Mouse (Mus musculus): ENCODE measurements at regions not wholly inside any gene's neighbourhood (a gene's known extent, or its start where the extent isn't known, plus 50 kb on each side); places are given as distances from the start of the nearest gene placed in this dataset.

GRCm38 (mm10) chr7:124610437-124610836, 627.8 kb downstream of the Hs3st4 start:
- H3K4me3 ChIP-seq (replicated peaks; ENCODE audit: low read length), result no peak overlapping the region
- H3K9me3 ChIP-seq (ENCODE audit: low read length), result peaks cover 18% of the 10 kb centered on the region
- no peaks in the 10 kb centered on the region for H3K36me3 ChIP-seq (ENCODE audit: insufficient read depth, low read length)
- TF ChIP-seq NANOG (IDR thresholded peaks at IDR 0.05; ENCODE audit: borderline replicate concordance, low read length), result no peak
- TF ChIP-seq POU5F1 (IDR thresholded peaks at IDR 0.05; ENCODE audit: borderline replicate concordance, low read length), result no peak
- TF ChIP-seq CTCF (conservative IDR thresholded peaks at IDR 0.05; ENCODE audit: low read length), result no peak
- H3K27me3 ChIP-seq (ENCODE audit: insufficient read depth, low read length), result no peaks in the 10 kb centered on the region
- peaks cover 21% of the 10 kb centered on the region for H3K4me1 ChIP-seq (replicated peaks; ENCODE audit: low read depth, low read length)

GRCm38 (mm10) chr7:124647131-124647530, 664.5 kb downstream of the Hs3st4 start:
- H3K36me3 ChIP-seq (ENCODE audit: insufficient read depth, low read length), result no peaks in the 10 kb centered on the region
- H3K4me3 ChIP-seq (replicated peaks; ENCODE audit: low read length), result no peak overlapping the region
- TF ChIP-seq POU5F1 (IDR thresholded peaks at IDR 0.05; ENCODE audit: borderline replicate concordance, low read length), result no peak
- TF ChIP-seq NANOG (IDR thresholded peaks at IDR 0.05; ENCODE audit: borderline replicate concordance, low read length), result no peak
- no peak for TF ChIP-seq CTCF (conservative IDR thresholded peaks at IDR 0.05; ENCODE audit: low read length)
- H3K9me3 ChIP-seq (ENCODE audit: low read length), result no peaks in the 10 kb centered on the region
- peaks cover 5% of the 10 kb centered on the region; the same call in 1 of the 2 replicates for H3K4me1 ChIP-seq (replicated peaks; ENCODE audit: low read depth, low read length)
- H3K27me3 ChIP-seq (ENCODE audit: insufficient read depth, low read length), result no peaks in the 10 kb centered on the region

- Histone ChIP-seq H3K36me3 (ENCODE audit: insufficient read depth, low read length) (no peaks in the 10 kb centered on the region), H3K4me1 (replicated peaks; ENCODE audit: low read depth, low read length) (no peaks in the 10 kb centered on the region)
- TF ChIP-seq NANOG (IDR thresholded peaks at IDR 0.05; ENCODE audit: borderline replicate concordance, low read length) (no peak), CTCF (conservative IDR thresholded peaks at IDR 0.05; ENCODE audit: low read length) (no peak), POU5F1 (IDR thresholded peaks at IDR 0.05; ENCODE audit: borderline replicate concordance, low read length) (no peak)
Observed at GRCm38 (mm10) chr7:124667180-124667968, 684.7 kb downstream of the Hs3st4 start.

GRCm38 (mm10) chr7:124668058-124668457, 685.4 kb downstream of the Hs3st4 start:
- no peaks in the 10 kb centered on the region for H3K4me1 ChIP-seq (replicated peaks; ENCODE audit: low read depth, low read length)
- no peak for TF ChIP-seq CTCF (conservative IDR thresholded peaks at IDR 0.05; ENCODE audit: low read length)
- no peak for TF ChIP-seq NANOG (IDR thresholded peaks at IDR 0.05; ENCODE audit: borderline replicate concordance, low read length)
- no peak for TF ChIP-seq POU5F1 (IDR thresholded peaks at IDR 0.05; ENCODE audit: borderline replicate concordance, low read length)
- no peaks in the 10 kb centered on the region for H3K9me3 ChIP-seq (ENCODE audit: low read length)
- H3K36me3 ChIP-seq (ENCODE audit: insufficient read depth, low read length), result no peaks in the 10 kb centered on the region
- 0 out of 2 replicates have a peak, but pooled peaks cover 5% of the 10 kb centered on the region for H3K27me3 ChIP-seq (ENCODE audit: insufficient read depth, low read length)
- H3K4me3 ChIP-seq (replicated peaks; ENCODE audit: low read length), result no peak overlapping the region

More at GRCm38 (mm10) chr7:124667180-124667968, 684.7 kb downstream of the Hs3st4 start:
- H3K27me3 ChIP-seq (ENCODE audit: insufficient read depth, low read length), result 0 out of 2 replicates have a peak, but pooled peaks cover 5% of the 10 kb centered on the region
- no peak overlapping the region for H3K4me3 ChIP-seq (replicated peaks; ENCODE audit: low read length)
- H3K9me3 ChIP-seq (ENCODE audit: low read length), result no peaks in the 10 kb centered on the region

GRCm38 (mm10) chr7:124670477-124670876, 687.8 kb downstream of the Hs3st4 start:
- H3K36me3 ChIP-seq (ENCODE audit: insufficient read depth, low read length), result no peaks in the 10 kb centered on the region
- H3K9me3 ChIP-seq (ENCODE audit: low read length), result no peaks in the 10 kb centered on the region
- no peaks in the 10 kb centered on the region for H3K4me1 ChIP-seq (replicated peaks; ENCODE audit: low read depth, low read length)
- no peak overlapping the region for H3K4me3 ChIP-seq (replicated peaks; ENCODE audit: low read length)
- TF ChIP-seq NANOG (IDR thresholded peaks at IDR 0.05; ENCODE audit: borderline replicate concordance, low read length), result no peak
- TF ChIP-seq CTCF (conservative IDR thresholded peaks at IDR 0.05; ENCODE audit: low read length), result no peak
- TF ChIP-seq POU5F1 (IDR thresholded peaks at IDR 0.05; ENCODE audit: borderline replicate concordance, low read length), result no peak
- 0 out of 2 replicates have a peak, but pooled peaks cover 5% of the 10 kb centered on the region for H3K27me3 ChIP-seq (ENCODE audit: insufficient read depth, low read length)

GRCm38 (mm10) chr7:124671117-124671516, 688.4 kb downstream of the Hs3st4 start:
- H3K4me3 ChIP-seq (replicated peaks; ENCODE audit: low read length), result no peak overlapping the region
- 0 out of 2 replicates have a peak, but pooled peaks cover 5% of the 10 kb centered on the region for H3K27me3 ChIP-seq (ENCODE audit: insufficient read depth, low read length)
- no peak for TF ChIP-seq POU5F1 (IDR thresholded peaks at IDR 0.05; ENCODE audit: borderline replicate concordance, low read length)
- no peak for TF ChIP-seq NANOG (IDR thresholded peaks at IDR 0.05; ENCODE audit: borderline replicate concordance, low read length)
- no peak for TF ChIP-seq CTCF (conservative IDR thresholded peaks at IDR 0.05; ENCODE audit: low read length)
- no peaks in the 10 kb centered on the region for H3K4me1 ChIP-seq (replicated peaks; ENCODE audit: low read depth, low read length)
- H3K9me3 ChIP-seq (ENCODE audit: low read length), result no peaks in the 10 kb centered on the region
- no peaks in the 10 kb centered on the region for H3K36me3 ChIP-seq (ENCODE audit: insufficient read depth, low read length)

GRCm38 (mm10) chr7:124676854-124677515, 694.3 kb downstream of the Hs3st4 start:
- Histone ChIP-seq H3K36me3 (ENCODE audit: insufficient read depth, low read length) (no peaks in the 10 kb centered on the region), H3K4me1 (replicated peaks; ENCODE audit: low read depth, low read length) (no peaks in the 10 kb centered on the region), H3K4me3 (replicated peaks; ENCODE audit: low read length) (no peak overlapping the region), H3K27me3 (ENCODE audit: insufficient read depth, low read length) (no peaks in the 10 kb centered on the region), H3K9me3 (ENCODE audit: low read length) (no peaks in the 10 kb centered on the region)
- TF ChIP-seq NANOG (IDR thresholded peaks at IDR 0.05; ENCODE audit: borderline replicate concordance, low read length) (no peak), POU5F1 (IDR thresholded peaks at IDR 0.05; ENCODE audit: borderline replicate concordance, low read length) (no peak), CTCF (conservative IDR thresholded peaks at IDR 0.05; ENCODE audit: low read length) (no peak)

- no peak for TF ChIP-seq POU5F1 (IDR thresholded peaks at IDR 0.05; ENCODE audit: borderline replicate concordance, low read length)
- TF ChIP-seq NANOG (IDR thresholded peaks at IDR 0.05; ENCODE audit: borderline replicate concordance, low read length), result no peak
- no peak for TF ChIP-seq CTCF (conservative IDR thresholded peaks at IDR 0.05; ENCODE audit: low read length)
- Histone ChIP-seq H3K4me3 (replicated peaks; ENCODE audit: low read length) (no peak overlapping the region), H3K9me3 (ENCODE audit: low read length) (no peaks in the 10 kb centered on the region), H3K36me3 (ENCODE audit: insufficient read depth, low read length) (no peaks in the 10 kb centered on the region), H3K4me1 (replicated peaks; ENCODE audit: low read depth, low read length) (no peaks in the 10 kb centered on the region), H3K27me3 (ENCODE audit: insufficient read depth, low read length) (no peaks in the 10 kb centered on the region)
Observed at GRCm38 (mm10) chr7:124680561-124680960, 697.9 kb downstream of the Hs3st4 start.
